Mouse (Mus musculus) spleen, adult 18-20 months (tissue): ENCODE measurements around the gene Slc29a4.
A peak's percentile ranks its signal among the peaks of the same experiment; 100 is the strongest.

Source experiments
- DNase-seq, 2 experiments: peaks; one replicate each; pipeline ENCODE4 v3.0.0; 2022; ENCODE audit warnings: mixed read lengths in 2 of 2

Slc29a4 gene

DNA sequence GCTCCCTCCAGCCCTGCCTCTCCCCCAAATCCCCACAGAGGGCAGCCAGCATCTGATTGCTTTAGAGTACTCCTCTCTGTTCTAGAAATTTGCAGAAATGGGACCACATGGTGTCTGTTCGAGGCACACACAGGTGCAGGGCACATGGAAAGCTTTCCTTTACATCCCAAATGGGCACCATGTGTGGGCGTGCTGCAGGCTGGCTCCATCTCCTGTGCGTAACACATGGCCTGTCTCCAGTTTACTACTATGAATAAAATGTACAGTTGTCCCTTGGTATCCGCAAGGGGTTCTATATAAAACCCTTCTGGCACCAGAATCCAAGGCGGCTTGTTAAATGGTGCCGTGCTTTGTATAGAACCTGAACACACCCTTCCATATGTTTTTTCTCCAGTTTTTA, 4.6 kb downstream of the Slc29a4 start:
- DNase-seq, result no peak

DNA sequence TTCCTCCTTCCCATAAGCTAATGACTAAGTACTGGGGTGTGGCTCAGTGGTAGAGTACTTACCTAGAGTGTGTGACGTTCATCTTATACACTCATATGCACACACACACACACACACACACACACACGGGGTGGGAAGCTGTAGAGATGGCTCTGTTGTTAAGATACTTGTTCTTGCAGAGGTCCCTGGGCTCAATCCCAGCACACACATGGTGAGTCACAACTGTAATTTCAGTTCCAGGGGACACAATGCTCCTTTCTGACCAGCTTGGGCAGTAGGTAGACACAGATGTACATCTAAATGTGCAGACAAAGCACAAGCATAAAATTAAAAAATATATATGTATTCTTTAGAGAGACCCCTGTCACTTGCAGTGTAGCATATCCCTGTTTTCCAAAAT, 5.4 kb downstream of the Slc29a4 start:
- no peak for DNase-seq

DNA sequence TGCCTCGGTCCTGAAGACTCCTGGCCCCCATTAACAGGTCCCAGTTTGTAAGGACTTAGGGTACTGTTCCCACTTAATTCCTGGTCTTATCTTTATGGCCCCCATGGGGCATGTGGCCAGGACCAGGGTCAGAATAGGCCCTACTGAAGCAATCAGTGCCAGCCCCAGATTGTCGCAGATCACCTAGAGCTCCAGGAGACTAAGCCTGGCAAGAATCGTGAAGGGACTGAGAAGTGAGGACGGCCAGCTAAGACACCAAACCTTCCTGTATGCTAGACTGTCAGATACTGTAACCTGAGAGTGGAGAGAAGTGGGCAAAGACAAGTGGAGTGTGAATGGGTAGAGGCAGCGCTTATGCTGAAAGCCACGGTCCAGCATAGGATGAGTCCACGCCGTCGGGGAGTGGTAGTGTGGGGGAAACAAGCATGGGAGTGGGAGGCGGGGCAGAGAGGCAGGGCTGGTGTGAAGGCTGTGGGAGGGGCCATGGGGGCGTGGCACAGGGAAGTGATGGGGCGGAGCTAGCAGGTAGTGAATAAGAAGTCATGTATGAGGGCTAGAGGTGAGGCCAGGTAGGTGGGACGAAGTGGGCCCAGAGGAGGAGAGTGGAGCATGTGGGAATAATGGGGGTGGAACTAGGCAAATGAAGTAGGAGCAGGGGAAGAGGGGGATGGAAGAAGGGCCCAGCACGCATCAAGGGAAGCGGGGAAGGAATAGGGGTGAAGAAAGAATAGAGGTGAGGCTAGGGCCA, 8.7 kb downstream of the Slc29a4 start:
- DNase-seq, result peak in 1 of 2 experiments; percentile 39

DNA sequence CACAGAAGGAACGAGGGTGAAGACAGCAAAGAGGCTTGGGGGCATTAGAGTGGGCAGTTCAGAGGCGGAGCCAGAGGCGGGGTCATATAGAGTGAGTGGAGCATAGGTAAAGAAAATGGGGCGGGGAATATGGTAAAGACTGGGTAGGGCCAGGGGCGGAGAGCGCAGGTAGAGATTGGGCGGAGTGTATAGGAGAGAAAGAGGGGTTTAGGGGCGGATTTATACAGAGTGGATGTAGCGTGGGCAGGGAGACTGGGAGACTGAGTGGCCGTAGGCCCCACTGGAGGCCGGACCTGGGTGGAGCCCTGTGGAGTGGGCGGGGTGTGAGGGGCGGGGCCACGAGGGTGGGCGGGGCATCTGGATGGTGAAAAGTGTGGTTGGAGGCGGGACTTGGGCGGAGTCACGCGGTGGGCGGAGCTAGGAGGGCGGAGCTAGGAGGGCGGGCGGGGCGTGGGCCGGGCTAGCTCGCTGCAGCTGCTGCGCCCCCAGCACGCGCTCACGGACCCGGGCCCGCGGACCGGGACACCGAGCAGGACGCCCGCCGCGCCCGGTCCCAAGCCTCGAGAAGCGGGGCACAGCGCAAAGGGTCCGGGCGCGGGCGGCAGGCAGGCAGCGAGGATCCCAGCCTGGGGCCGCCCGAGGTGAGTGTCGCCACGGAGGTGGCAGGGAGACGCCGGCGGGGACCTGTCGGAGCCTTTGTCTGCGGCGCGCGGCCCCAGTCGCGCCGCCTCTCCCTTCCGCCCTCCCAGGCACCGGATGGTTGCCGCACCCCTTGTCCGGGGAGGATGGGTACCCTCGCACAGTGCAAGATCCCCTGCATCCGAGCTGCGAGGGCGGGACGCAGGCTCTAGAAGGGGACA, 9.6 kb downstream of the Slc29a4 start:
- peak in 1 of 2 experiments; percentile 44 for DNase-seq

DNA sequence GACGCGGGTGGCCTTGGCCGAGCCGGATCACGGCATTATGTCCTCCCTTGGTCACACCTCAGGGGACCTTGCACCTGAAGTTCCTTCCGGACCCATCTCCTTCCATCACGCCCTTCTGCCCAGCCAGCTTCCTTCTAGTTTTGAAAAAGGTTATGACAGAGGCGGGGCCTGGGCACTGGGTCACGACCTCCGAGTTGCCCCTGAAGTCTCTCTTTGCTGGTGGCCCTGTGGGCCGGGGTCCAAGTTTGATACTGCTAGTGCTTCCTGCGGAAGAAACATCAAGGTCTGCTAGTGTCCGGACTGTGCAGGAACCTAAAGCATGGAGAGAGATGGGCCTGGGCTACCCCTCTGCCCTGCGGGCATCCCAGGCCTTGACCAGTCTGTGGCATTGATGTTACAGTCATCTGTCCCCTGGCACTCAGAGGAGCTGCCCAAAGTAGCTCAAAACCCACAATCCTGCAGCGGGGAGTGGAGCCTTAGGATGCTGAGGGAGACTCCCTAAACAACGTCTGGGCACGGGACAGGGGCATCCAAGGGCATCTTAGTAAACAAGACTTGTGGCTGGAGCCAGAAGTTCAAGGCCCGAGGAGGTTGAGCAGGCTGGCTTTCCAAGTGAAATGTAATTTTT, 10.3 kb downstream of the Slc29a4 start:
- DNase-seq, result no peak

DNA sequence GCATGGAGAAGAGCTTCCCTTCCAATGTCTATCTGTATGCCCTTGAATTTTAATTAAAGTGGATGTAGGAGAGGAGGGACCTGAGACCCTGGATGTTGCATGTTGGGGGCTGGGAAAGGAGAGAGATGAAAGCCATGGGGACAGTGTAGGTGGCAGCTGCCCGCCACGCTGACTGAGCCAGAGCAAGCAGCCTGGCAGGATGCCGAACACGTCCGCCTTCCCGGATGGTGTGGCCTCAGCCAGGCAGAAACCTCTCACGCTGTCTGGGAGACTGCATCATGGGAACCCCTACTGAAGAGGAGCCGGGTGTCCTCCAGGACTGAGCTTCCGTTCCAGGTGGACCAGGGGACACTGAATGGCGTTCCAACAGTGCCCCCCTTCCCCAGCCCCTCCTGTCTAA, 11.3 kb downstream of the Slc29a4 start:
- DNase-seq, result no peak

DNA sequence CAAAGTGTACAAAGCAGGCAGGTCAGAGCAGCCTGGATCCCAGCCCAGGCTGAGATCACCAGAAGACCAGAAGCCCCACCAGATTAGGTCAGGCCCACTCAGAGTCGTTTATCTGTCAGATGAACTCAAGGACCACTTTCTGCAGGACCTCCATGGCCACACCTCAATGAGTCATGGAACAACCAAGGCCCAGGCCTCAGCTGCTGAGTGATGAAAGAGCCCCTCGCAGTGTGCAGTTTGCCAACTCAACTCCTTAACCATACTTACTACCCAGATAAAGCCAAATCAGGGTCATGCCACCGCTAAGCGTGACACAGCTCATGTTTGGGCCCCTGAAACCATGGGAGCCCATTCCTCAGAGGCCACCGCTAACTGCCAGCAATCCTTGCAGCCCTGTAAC, 15.4 kb downstream of the Slc29a4 start:
- no peak for DNase-seq

DNA sequence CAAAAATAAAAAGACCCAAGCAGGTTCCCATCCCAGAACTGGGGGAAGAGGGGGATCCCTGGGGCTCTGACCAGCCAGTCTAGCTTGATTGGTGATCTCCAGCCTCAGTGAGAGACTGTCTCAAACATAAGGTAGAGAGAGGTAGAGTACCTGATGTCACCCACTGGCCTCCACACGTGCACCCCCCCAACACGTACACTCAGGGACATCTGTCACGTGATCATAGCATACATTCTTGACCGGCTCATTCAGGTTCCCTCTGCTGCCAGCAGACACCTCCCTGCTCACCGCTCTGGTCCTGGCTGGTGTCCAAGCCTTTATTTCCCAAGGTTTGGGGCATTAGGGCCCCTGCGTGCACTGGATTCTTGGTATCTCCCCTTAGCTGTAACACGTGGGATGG, 17.1 kb downstream of the Slc29a4 start:
- no peak for DNase-seq

DNA sequence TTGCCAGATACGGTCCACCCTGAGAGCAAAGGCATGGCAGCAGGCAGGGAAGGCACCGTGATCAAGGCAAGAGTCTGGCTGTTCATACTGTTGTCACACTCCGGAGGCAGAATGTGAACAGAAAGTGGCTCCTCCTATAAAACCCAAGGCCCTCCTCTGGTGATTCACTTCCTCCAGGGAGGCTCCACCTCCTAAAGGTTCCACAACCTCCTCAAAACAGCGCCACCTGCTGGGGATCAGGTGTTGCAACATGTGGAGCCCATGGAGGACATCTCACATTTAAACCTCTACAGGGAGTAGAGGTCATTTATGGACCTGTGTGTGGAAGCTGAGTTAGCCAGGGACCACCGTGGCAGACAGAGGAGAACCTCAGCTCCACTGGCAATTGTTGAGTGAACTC, 20.1 kb downstream of the Slc29a4 start:
- no peak for DNase-seq

DNA sequence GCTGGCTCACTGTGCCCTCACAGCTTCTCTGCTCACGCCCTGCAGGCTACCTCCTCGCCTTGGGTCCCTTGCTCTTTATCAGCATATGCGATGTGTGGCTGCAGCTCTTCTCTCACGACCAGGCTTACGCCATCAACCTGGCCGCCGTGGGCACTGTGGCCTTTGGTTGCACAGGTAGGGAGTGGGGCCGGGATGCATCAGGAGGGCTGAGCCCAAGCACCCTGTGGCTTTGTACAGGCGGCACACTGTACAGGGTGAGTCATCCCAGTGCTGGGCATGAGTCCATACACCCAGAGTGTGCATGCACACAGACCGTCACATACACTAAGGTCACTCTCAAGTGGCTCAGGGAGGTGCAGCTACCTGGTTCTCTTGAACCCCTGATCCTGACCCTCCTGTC, 21.7 kb downstream of the Slc29a4 start:
- no peak for DNase-seq

DNA sequence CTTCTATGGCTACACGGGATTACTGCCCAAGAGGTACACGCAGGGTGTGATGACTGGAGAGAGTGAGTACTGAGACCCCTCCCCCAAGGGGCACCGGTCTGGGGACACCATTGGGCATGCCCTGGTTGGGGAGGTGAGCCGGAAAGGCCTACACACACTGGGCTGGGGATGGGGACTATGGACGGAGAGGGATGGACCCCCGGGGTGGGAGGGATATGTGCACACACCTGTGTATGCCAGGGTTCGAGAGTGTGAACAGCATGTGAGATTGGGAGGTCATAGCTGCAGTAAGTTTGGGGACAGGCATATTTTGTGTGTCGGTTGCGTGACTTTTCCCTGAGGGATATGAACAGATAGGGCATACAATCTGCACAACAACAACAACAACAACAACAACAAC, 22.7 kb downstream of the Slc29a4 start:
- no peak for DNase-seq

DNA sequence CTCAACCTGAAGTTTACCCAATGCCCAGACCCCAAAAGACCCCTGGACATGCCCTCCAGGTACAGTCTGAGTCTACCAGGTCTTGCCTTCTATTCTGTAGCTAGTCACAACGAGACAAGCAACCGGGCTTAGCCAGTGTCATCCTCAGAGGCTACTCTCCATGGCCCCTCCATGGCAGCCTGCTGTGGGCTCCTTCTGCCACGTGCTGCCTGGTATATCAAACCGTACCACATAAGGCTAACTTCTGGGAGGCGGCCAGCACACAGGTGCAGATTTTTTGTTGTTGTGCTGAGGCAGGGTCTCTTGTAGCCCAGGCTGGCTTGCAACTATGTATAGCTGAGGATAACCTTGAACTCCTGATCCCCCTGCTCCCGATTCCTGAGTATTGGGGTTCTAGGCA, 23.7 kb downstream of the Slc29a4 start:
- DNase-seq, result no peak

DNA sequence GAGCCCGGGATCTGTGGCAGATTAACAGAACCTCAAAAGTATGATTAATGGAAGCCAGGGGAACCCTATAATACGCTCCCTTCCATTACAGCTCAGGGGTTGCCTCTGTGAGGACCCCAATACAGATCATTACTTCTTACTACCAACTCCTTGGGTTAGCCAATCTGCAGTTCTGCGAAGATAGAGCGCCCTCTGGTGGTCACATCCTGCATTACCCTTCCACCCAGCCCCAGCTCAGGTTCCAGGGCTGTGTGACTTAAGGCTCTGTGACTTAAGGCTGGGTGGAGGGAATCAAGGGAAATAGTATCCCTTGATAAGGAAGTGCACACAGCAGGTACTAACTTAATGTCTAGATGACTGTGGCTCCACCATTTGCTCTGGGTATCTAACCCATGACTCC, 25.7 kb downstream of the Slc29a4 start:
- peak; percentile 41 to 82 for DNase-seq

DNA sequence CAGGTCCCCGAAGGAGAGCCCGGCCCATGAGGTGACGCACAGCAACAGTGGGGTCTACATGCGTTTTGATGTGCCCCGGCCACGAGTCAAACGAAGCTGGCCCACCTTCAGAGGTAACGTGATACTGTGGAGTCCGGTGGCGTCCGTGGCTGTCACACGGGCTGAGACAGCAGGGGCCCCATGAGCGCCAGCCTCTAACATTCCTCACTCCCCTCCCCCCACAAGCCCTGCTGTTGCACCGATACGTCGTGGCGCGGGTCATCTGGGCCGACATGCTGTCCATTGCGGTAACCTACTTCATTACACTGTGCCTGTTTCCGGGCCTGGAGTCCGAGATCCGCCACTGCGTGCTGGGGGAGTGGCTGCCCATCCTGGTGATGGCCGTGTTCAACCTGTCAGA, 26.2 kb downstream of the Slc29a4 start:
- no peak for DNase-seq

DNA sequence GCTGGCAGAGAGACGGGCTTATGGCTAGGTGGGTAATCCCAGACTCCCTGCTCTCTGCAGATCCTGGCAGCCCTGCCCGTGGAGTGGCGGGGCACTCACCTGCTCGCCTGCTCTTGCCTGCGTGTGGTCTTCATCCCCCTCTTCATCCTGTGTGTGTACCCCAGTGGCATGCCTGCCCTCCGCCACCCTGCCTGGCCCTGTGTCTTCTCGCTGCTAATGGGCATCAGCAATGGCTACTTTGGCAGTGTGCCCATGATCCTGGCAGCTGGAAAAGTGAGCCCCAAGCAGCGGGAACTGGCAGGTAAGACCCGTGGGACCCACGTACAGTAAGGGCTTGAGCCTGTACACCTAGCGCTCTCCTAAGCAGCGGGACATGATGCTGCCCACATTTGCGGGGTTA, 27.6 kb downstream of the Slc29a4 start:
- DNase-seq, result no peak

DNA sequence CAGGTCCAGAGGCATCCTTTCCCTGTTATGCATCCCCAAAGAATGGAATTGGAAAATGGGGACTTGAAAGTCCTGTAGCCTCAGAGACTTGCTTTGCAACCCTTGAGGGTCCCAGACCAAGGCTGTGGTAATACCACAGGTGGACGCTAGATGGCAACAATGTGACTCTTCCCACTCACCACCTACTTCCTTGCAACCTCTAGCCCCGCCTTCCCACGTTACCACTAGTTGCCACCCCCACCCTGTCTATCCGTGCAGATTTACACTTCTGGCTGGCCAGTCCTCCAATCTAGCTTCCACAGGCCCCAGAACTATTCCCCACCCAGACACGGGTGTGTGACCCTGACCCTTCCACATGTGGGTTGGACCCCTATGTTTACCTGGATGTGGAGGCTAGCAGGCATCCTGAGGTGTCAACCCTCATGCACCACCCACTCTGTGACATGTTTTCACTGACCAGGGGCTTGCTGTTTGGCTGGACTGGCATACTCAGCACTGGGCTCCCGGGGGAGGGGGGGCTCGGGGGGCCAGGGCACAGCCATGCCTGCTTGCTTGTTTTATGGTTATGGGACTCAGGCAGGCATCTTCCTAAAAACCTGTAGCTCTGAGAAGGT, 31.3 kb downstream of the Slc29a4 start:
- DNase-seq, result peak; percentile 28 to 60

DNA sequence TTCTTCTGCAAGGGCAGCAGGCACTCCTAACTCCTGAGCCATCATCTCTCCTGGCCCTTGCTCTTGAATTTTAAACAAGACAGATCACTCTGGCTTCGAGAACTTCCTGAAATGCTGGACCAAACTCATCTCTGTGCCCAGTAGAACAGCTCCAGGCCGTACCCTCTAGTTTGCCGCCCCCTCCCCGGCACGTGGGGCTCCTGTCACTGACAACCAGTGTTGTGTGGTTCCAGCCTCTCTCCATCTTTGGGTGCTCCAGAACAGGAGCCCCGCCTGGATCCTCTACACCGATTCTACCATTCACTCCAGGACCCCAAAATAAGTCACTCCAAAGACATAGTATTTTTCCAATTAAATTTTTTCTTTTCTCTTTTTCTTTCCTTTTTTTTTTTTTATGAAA, 32.0 kb downstream of the Slc29a4 start:
- no peak for DNase-seq

DNA sequence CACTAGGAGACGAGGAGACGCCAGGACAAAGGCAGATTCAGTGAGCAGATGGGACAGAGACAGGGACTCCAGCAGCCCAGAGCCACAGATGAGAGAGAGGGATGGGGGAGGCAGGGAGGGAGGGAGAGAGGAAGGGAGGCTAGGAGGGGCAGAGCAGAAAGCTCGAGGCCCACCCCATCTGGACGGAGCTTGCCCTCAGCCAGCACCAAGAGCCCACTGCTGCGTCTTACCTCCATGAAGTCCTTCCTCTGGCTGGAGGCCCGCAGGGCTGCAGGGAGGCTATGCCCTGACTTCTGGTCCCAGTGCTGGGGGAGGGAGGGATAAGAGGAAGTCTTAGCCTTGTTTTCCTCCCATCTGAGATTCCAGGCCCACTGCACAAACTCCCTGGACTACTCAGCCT, 34.4 kb downstream of the Slc29a4 start:
- no peak for DNase-seq

DNA sequence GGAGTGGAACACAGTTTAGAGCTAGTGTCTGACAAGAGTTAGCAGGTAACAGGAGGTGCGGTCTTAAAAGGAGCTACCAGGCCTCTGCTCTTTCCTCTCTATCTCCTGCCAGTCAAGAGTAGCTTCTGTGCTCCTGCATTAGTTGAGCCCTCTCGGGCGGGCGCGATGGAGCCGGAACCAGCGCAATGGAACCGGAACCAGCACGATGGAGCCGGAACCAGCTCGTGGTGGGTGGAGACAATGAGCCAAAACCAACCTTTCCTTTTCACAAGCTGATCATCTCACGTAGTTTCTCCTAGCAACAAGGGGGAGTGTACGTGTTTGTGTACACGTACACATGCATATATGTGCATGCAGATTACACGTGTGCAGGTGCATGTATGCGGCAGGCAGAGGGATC, 36.0 kb downstream of the Slc29a4 start:
- DNase-seq, result no peak

DNA sequence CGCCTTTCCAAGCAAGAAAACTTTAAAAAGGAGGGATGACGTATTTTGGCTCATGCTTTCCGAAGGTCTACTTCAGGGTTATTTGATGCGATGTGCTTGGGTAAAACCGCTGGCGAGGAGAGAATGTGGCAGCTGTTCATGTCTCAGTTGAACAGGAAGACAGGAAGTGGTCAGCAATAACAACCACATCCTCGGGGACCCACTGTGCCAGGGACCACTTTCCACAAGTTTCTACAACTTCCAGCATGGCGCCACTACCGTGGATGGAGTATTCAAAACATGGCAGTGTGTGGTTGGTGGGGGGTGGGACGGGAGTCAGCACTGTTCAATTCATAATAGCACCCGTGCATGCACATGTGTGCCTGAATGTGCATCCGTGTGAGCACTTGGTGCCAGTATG, 38.0 kb downstream of the Slc29a4 start:
- DNase-seq, result no peak

DNA sequence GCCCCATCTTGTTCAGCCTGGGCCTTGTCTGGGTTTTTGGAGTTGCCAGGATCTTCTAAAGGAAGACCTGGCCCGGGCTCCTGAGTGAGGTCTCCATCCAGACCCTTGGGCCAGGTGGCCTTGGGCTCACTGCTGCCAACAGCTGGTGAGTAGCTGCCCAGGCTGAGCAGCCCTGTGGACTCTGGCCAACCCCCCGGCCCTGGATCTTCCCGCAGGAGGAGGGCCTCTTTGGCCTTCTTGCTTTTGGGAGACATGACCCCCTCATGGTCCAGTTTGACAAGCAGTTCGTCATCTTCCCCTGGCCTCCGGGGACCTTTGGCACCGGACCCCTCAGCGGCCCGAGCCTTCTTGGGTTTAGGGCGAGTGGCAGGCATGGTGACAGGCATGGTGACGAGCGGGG, 39.6 kb downstream of the Slc29a4 start:
- no peak for DNase-seq

DNA sequence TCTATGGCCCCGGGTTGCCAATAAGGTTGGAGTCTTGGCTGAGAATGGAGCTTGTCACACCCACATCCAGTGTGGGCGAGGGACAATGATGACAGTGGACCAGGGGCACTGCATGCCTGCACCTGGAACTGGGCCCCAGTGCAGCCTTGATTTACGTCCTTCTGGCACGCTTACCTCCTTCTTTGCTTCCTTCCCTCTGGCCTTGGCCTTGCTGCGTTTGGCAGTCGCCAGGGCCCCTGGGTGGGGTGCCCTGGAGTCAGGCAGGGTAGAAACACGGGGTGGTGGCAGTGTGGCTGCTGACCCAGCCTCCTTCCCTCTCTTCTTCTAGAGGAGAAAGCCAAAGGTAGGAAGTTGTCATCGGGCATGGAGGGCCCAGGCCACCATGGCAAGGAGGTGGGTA, 47.6 kb downstream of the Slc29a4 start:
- DNase-seq, result no peak

DNA sequence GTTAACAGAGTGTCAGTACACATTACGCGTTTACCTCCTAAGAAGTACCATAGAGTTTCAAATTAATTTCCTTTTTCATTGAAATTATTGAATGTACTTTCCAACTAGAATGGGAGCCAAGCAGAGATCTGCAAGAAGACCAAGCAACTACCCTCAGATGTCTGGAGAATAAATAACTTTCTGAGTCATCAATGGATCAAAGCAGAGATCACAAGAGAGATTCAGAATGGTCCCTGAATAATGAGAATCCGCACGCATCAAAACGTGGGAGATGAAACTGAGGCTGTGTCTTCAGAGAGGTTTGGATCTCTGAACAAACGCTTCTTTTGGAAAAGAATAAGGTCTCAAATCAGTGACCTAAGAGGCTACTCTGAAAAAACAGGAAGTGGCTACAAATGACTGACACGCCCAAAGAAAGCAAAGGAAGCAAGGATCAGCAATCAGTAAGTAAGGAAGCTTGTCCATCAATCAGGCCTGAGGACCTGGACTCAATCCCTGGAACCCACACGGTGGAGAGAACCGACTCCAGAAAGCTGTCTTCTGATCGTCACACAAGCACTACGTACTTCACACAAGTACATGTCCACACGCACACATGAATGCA, 54.8 kb downstream of the Slc29a4 start:
- DNase-seq, result no peak
